Mouse (Mus musculus): Measurements from ENCODE around the gene Mybphl. TPM values are rescaled to one million over a fixed set of nuclear protein-coding genes. Genes with fewer than 3 reads are reported as not detected.

The Mybphl gene
- polyA plus RNA-seq, 1 experiment = not detected

GRCm38 (mm10) chr3:108328441-108328841, 36.3 kb upstream of the Mybphl start:
- Histone ChIP-seq H3K27me3 (ENCODE audit: control insufficient read depth) (no peaks in the 10 kb centered on the region), H3K4me3 (replicated peaks) (no peak overlapping the region), H3K36me3 (ENCODE audit: control insufficient read depth) (no peaks in the 10 kb centered on the region; the same call in 1 of the 2 replicates), H3K4me1 (ENCODE audit: control insufficient read depth) (peaks cover 3% of the 10 kb centered on the region; the same call in 1 of the 2 replicates), H3K9me3 (ENCODE audit: control insufficient read depth, low read length) (no peaks in the 10 kb centered on the region)
- no peak for TF ChIP-seq GATA1 (IDR thresholded peaks at IDR 0.05; ENCODE audit: low read length)
- TF ChIP-seq TAL1 (IDR thresholded peaks at IDR 0.05; ENCODE audit: low read length) = no peak

- Histone ChIP-seq H3K27me3 (ENCODE audit: control insufficient read depth) (no peaks in the 10 kb centered on the region), H3K4me3 (replicated peaks) (no peak overlapping the region), H3K4me1 (ENCODE audit: control insufficient read depth) (no peaks in the 10 kb centered on the region), H3K36me3 (ENCODE audit: control insufficient read depth) (peaks cover 4% of the 10 kb centered on the region; the same call in 1 of the 2 replicates), H3K9me3 (ENCODE audit: control insufficient read depth, low read length) (peaks cover 2% of the 10 kb centered on the region; the same call in 1 of the 2 replicates)
- TF ChIP-seq GATA1 (IDR thresholded peaks at IDR 0.05; ENCODE audit: low read length) (no peak), TAL1 (IDR thresholded peaks at IDR 0.05; ENCODE audit: low read length) (no peak)
Measured at GRCm38 (mm10) chr3:108330812-108331211, 33.9 kb upstream of the Mybphl start.

GRCm38 (mm10) chr3:108336878-108337277, 27.8 kb upstream of the Mybphl start:
- Histone ChIP-seq H3K9me3 (ENCODE audit: control insufficient read depth, low read length) (peaks cover 2% of the 10 kb centered on the region; the same call in 1 of the 2 replicates), H3K4me1 (ENCODE audit: control insufficient read depth) (no peaks in the 10 kb centered on the region), H3K27me3 (ENCODE audit: control insufficient read depth) (no peaks in the 10 kb centered on the region), H3K36me3 (ENCODE audit: control insufficient read depth) (peaks cover 6% of the 10 kb centered on the region; the same call in 1 of the 2 replicates), H3K4me3 (replicated peaks) (no peak overlapping the region)
- TF ChIP-seq GATA1 (IDR thresholded peaks at IDR 0.05; ENCODE audit: low read length) (no peak), TAL1 (IDR thresholded peaks at IDR 0.05; ENCODE audit: low read length) (no peak)

- TF ChIP-seq GATA1 (IDR thresholded peaks at IDR 0.05; ENCODE audit: low read length) (no peak), TAL1 (IDR thresholded peaks at IDR 0.05; ENCODE audit: low read length) (no peak)
- Histone ChIP-seq H3K27me3 (ENCODE audit: control insufficient read depth) (no peaks in the 10 kb centered on the region), H3K4me3 (replicated peaks) (no peak overlapping the region), H3K36me3 (ENCODE audit: control insufficient read depth) (peaks cover 2% of the 10 kb centered on the region; the same call in 1 of the 2 replicates), H3K9me3 (ENCODE audit: control insufficient read depth, low read length) (no peaks in the 10 kb centered on the region), H3K4me1 (ENCODE audit: control insufficient read depth) (no peaks in the 10 kb centered on the region)
Measured at GRCm38 (mm10) chr3:108341040-108341439, 23.7 kb upstream of the Mybphl start.

GRCm38 (mm10) chr3:108342185-108342584, 22.5 kb upstream of the Mybphl start:
- Histone ChIP-seq H3K36me3 (ENCODE audit: control insufficient read depth) (peaks cover 2% of the 10 kb centered on the region; the same call in 1 of the 2 replicates), H3K9me3 (ENCODE audit: control insufficient read depth, low read length) (no peaks in the 10 kb centered on the region), H3K27me3 (ENCODE audit: control insufficient read depth) (no peaks in the 10 kb centered on the region), H3K4me1 (ENCODE audit: control insufficient read depth) (no peaks in the 10 kb centered on the region), H3K4me3 (replicated peaks) (no peak overlapping the region)
- TF ChIP-seq GATA1 (IDR thresholded peaks at IDR 0.05; ENCODE audit: low read length) (no peak), TAL1 (IDR thresholded peaks at IDR 0.05; ENCODE audit: low read length) (no peak)

- TF ChIP-seq TAL1 (IDR thresholded peaks at IDR 0.05; ENCODE audit: low read length) (no peak), GATA1 (IDR thresholded peaks at IDR 0.05; ENCODE audit: low read length) (no peak)
Measured at GRCm38 (mm10) chr3:108345855-108346254, 18.9 kb upstream of the Mybphl start.

GRCm38 (mm10) chr3:108348376-108348775, 16.3 kb upstream of the Mybphl start:
- H3K9me3 ChIP-seq (ENCODE audit: control insufficient read depth, low read length) = no peaks in the 10 kb centered on the region
- no peak for TF ChIP-seq GATA1 (IDR thresholded peaks at IDR 0.05; ENCODE audit: low read length)
- TF ChIP-seq TAL1 (IDR thresholded peaks at IDR 0.05; ENCODE audit: low read length) = no peak
- no peaks in the 10 kb centered on the region for H3K27me3 ChIP-seq (ENCODE audit: control insufficient read depth)
- no peak overlapping the region for H3K4me3 ChIP-seq (replicated peaks)
- H3K36me3 ChIP-seq (ENCODE audit: control insufficient read depth) = no peaks in the 10 kb centered on the region; the same call in 1 of the 2 replicates
- no peaks in the 10 kb centered on the region for H3K4me1 ChIP-seq (ENCODE audit: control insufficient read depth)

More at GRCm38 (mm10) chr3:108345855-108346254, 18.9 kb upstream of the Mybphl start:
- no peak overlapping the region for H3K4me3 ChIP-seq (replicated peaks)
- no peaks in the 10 kb centered on the region for H3K9me3 ChIP-seq (ENCODE audit: control insufficient read depth, low read length)
- no peaks in the 10 kb centered on the region; the same call in 1 of the 2 replicates for H3K36me3 ChIP-seq (ENCODE audit: control insufficient read depth)
- no peaks in the 10 kb centered on the region for H3K27me3 ChIP-seq (ENCODE audit: control insufficient read depth)
- no peaks in the 10 kb centered on the region for H3K4me1 ChIP-seq (ENCODE audit: control insufficient read depth)

GRCm38 (mm10) chr3:108355245-108355644, 9.5 kb upstream of the Mybphl start:
- H3K4me1 ChIP-seq (ENCODE audit: control insufficient read depth) = no peaks in the 10 kb centered on the region
- no peaks in the 10 kb centered on the region for H3K27me3 ChIP-seq (ENCODE audit: control insufficient read depth)
- TF ChIP-seq GATA1 (IDR thresholded peaks at IDR 0.05; ENCODE audit: low read length) (no peak), TAL1 (IDR thresholded peaks at IDR 0.05; ENCODE audit: low read length) (no peak)
- H3K9me3 ChIP-seq (ENCODE audit: control insufficient read depth, low read length) = no peaks in the 10 kb centered on the region
- no peak overlapping the region for H3K4me3 ChIP-seq (replicated peaks)
- H3K36me3 ChIP-seq (ENCODE audit: control insufficient read depth) = no peaks in the 10 kb centered on the region; the same call in 1 of the 2 replicates

GRCm38 (mm10) chr3:108357051-108357450, 7.7 kb upstream of the Mybphl start:
- TF ChIP-seq GATA1 (IDR thresholded peaks at IDR 0.05; ENCODE audit: low read length) = no peak
- no peak overlapping the region for H3K4me3 ChIP-seq (replicated peaks)
- H3K27me3 ChIP-seq (ENCODE audit: control insufficient read depth) = no peaks in the 10 kb centered on the region
- no peaks in the 10 kb centered on the region; the same call in 1 of the 2 replicates for H3K36me3 ChIP-seq (ENCODE audit: control insufficient read depth)
- H3K4me1 ChIP-seq (ENCODE audit: control insufficient read depth) = no peaks in the 10 kb centered on the region; the same call in 1 of the 2 replicates
- no peaks in the 10 kb centered on the region for H3K9me3 ChIP-seq (ENCODE audit: control insufficient read depth, low read length)

GRCm38 (mm10) chr3:108358445-108358844, 6.3 kb upstream of the Mybphl start:
- H3K27me3 ChIP-seq (ENCODE audit: control insufficient read depth) = no peaks in the 10 kb centered on the region
- no peak for TF ChIP-seq TAL1 (IDR thresholded peaks at IDR 0.05; ENCODE audit: low read length)
- TF ChIP-seq GATA1 (IDR thresholded peaks at IDR 0.05; ENCODE audit: low read length) = no peak
- no peaks in the 10 kb centered on the region; the same call in 1 of the 2 replicates for H3K36me3 ChIP-seq (ENCODE audit: control insufficient read depth)
- H3K4me3 ChIP-seq (replicated peaks) = no peak overlapping the region
- no peaks in the 10 kb centered on the region; the same call in 1 of the 2 replicates for H3K4me1 ChIP-seq (ENCODE audit: control insufficient read depth)
- H3K9me3 ChIP-seq (ENCODE audit: control insufficient read depth, low read length) = no peaks in the 10 kb centered on the region
